Mouse (Mus musculus) myocyte (in vitro differentiated cells): Measurements from ENCODE around the gene Igfals. TPM values are rescaled to one million over a fixed set of nuclear protein-coding genes. Genes with fewer than 3 reads are reported as not detected.

Experiments used
- H3K27me3 ChIP-seq: one replicate; pipeline ENCODE4 v1.6.1; 2011; ENCODE audit not compliant: control insufficient read depth, insufficient read depth, insufficient read length
- H3K36me3 ChIP-seq: one replicate; pipeline ENCODE4 v1.6.1; 2011; ENCODE audit not compliant: control insufficient read depth, insufficient read depth
- H3K4me2 ChIP-seq: one replicate; pipeline ENCODE4 v1.6.1; 2011; ENCODE audit warnings: low read depth, control low read depth
- H3K4me3 ChIP-seq: one replicate; pipeline ENCODE4 v1.5.1; 2011; ENCODE audit warnings: mild to moderate bottlenecking, control low read depth, moderate library complexity
- H3K79me2 ChIP-seq: one replicate; pipeline ENCODE4 v1.6.1; 2011; ENCODE audit not compliant: control insufficient read depth, insufficient read depth
- H3ac ChIP-seq: one replicate; pipeline ENCODE4 v1.6.1; 2011; ENCODE audit not compliant: control insufficient read depth, insufficient read length
- CEBPB ChIP-seq: IDR thresholded peaks from 2 replicates; pipeline ENCODE4 v1.6.1; 2011; ENCODE audit warnings: mild to moderate bottlenecking, moderate library complexity; ENCODE audit not compliant: poor library complexity, insufficient read depth, severe bottlenecking
- E2F4 ChIP-seq: IDR thresholded peaks from one replicate; pipeline ENCODE4 v1.6.1; 2011; ENCODE audit warnings: mild to moderate bottlenecking, control low read depth, moderate library complexity; ENCODE audit not compliant: insufficient read depth
- MAX ChIP-seq: IDR thresholded peaks from one replicate; pipeline ENCODE4 v1.6.1; 2011; ENCODE audit warnings: low read depth, mild to moderate bottlenecking, control low read depth
- MYOD1 ChIP-seq, 3 experiments: IDR thresholded peaks; one replicate each; pipeline ENCODE4 v1.6.1; 2011; ENCODE audit warnings: control low read depth in 2 of 3, low read depth in 2 of 3, mild to moderate bottlenecking in 2 of 3, moderate library complexity in 1 of 3; ENCODE audit not compliant: insufficient read length in 2 of 3, control insufficient read depth in 1 of 3
- MYOG ChIP-seq, 3 experiments: IDR thresholded peaks; one replicate each; pipeline ENCODE4 v1.6.1; 2011; ENCODE audit warnings: control low read depth in 2 of 3, low read depth in 2 of 3, mild to moderate bottlenecking in 2 of 3; ENCODE audit not compliant: insufficient read length in 2 of 3, control insufficient read depth in 1 of 3, insufficient read depth in 1 of 3
- POLR2A ChIP-seq: IDR thresholded peaks from one replicate; pipeline ENCODE4 v1.6.1; 2011; ENCODE audit warnings: low read depth, mild to moderate bottlenecking, control low read depth, moderate library complexity; ENCODE audit not compliant: insufficient read length
- POLR2AphosphoS2 ChIP-seq: IDR thresholded peaks from one replicate; pipeline ENCODE4 v1.6.1; 2011; ENCODE audit warnings: low read depth, control low read depth; ENCODE audit not compliant: insufficient read length
- REST ChIP-seq: IDR thresholded peaks from one replicate; pipeline ENCODE4 v1.6.1; 2011; ENCODE audit warnings: mild to moderate bottlenecking, control low read depth, moderate library complexity; ENCODE audit not compliant: insufficient read depth, insufficient read length
- SRF ChIP-seq: IDR thresholded peaks from one replicate; pipeline ENCODE4 v1.6.1; 2011; ENCODE audit warnings: low read depth; ENCODE audit not compliant: control insufficient read depth, insufficient read length
- TCF12 ChIP-seq: IDR thresholded peaks from one replicate; pipeline ENCODE4 v1.6.1; 2011; ENCODE audit warnings: mild to moderate bottlenecking, control low read depth; ENCODE audit not compliant: poor library complexity, insufficient read depth, severe bottlenecking
- TCF3 ChIP-seq: IDR thresholded peaks from one replicate; pipeline ENCODE4 v1.6.1; 2011; ENCODE audit warnings: low read depth, control low read depth; ENCODE audit not compliant: insufficient read length
- USF1 ChIP-seq: IDR thresholded peaks from one replicate; pipeline ENCODE4 v1.6.1; 2011; ENCODE audit warnings: low read depth, mild to moderate bottlenecking, control low read depth, moderate library complexity
- polyA plus RNA-seq: library from polyadenylated mRNA; unstranded; fragments of >200 nt; fragmentation: generic; extraction: Trizol; gene quantifications from one replicate; pipeline ENCODE4 v1.2.1, GENCODE M21; 2012; ENCODE audit warnings: missing spikeins

Gene Igfals
- polyA plus RNA-seq = not detected

- no peaks in the 10 kb centered on the region for H3K27me3 ChIP-seq
- no peak within 1 kb of the TSS for H3K4me3 ChIP-seq
- H3K4me2 ChIP-seq = no peak within 1 kb of the TSS
- no peaks in the 10 kb centered on the region for H3K79me2 ChIP-seq
- no peak within 1 kb of the TSS for H3ac ChIP-seq
- TF ChIP-seq MAX (no peak), USF1 (no peak), MYOG (IDR thresholded peaks at IDR 0.05; ENCODE audit: control insufficient read depth in 1 of 3, insufficient read depth in 1 of 3, insufficient read length in 2 of 3, low read depth in 2 of 3) (no peak), MYOD1 (IDR thresholded peaks at IDR 0.05; ENCODE audit: control insufficient read depth in 1 of 3, insufficient read length in 2 of 3, low read depth in 2 of 3) (no peak), TCF3 (no peak), REST (no peak), TCF12 (no peak), E2F4 (no peak), SRF (no peak), POLR2A (no peak), POLR2AphosphoS2 (no peak), CEBPB (no peak)
- no peaks in the 10 kb centered on the region for H3K36me3 ChIP-seq
Observed at GRCm38 (mm10) chr17:24865776-24866175, at the start of gene Igfals. Gene Igfals, plus strand, starts transcription at chr17:24865997.

- Histone ChIP-seq H3K79me2 (no peaks in the 10 kb centered on the region), H3ac (no peak overlapping the region), H3K4me2 (peak overlapping the region; percentile 45), H3K36me3 (no peaks in the 10 kb centered on the region), H3K27me3 (peaks cover 4% of the 10 kb centered on the region), H3K4me3 (no peak overlapping the region)
- TF ChIP-seq TCF12 (no peak), TCF3 (no peak), SRF (no peak), POLR2A (no peak), E2F4 (no peak), USF1 (no peak), MAX (no peak)
Observed at GRCm38 (mm10) chr17:24817503-24817902, 48.3 kb upstream of the Igfals start.

DNA sequence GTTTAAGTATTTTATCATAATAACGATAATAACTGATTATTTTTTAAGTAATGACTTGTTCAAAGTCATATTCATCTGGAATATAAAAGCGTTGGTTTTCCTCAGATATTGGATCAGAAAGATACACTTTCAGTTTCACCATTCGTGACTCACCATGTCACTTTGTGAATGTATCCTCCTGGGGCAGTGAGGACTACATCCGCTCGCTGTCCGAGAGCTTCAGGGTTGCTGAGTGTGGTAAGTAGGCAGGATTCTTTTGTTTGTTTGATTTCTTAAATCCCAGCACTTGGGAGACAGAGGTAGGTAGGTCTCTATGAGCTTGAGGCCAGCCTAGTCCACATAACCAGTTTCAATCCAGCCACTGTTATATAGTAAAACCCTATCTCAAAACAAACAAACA is 47.6 kb upstream of the Igfals start:
- no peak overlapping the region for H3ac ChIP-seq
- H3K27me3 ChIP-seq = peaks cover 4% of the 10 kb centered on the region
- H3K36me3 ChIP-seq = no peaks in the 10 kb centered on the region
- no peaks in the 10 kb centered on the region for H3K79me2 ChIP-seq
- peak overlapping the region; percentile 45 for H3K4me2 ChIP-seq
- H3K4me3 ChIP-seq = no peak overlapping the region
- TF ChIP-seq MAX (no peak), POLR2A (no peak)

- TF ChIP-seq SRF = no peak
- Histone ChIP-seq H3K4me2 (no peak overlapping the region), H3K4me3 (no peak overlapping the region), H3K27me3 (peaks cover 9% of the 10 kb centered on the region), H3K36me3 (no peaks in the 10 kb centered on the region), H3ac (no peak overlapping the region), H3K79me2 (no peaks in the 10 kb centered on the region)
Observed at GRCm38 (mm10) chr17:24819469-24819868, 46.3 kb upstream of the Igfals start.

DNA sequence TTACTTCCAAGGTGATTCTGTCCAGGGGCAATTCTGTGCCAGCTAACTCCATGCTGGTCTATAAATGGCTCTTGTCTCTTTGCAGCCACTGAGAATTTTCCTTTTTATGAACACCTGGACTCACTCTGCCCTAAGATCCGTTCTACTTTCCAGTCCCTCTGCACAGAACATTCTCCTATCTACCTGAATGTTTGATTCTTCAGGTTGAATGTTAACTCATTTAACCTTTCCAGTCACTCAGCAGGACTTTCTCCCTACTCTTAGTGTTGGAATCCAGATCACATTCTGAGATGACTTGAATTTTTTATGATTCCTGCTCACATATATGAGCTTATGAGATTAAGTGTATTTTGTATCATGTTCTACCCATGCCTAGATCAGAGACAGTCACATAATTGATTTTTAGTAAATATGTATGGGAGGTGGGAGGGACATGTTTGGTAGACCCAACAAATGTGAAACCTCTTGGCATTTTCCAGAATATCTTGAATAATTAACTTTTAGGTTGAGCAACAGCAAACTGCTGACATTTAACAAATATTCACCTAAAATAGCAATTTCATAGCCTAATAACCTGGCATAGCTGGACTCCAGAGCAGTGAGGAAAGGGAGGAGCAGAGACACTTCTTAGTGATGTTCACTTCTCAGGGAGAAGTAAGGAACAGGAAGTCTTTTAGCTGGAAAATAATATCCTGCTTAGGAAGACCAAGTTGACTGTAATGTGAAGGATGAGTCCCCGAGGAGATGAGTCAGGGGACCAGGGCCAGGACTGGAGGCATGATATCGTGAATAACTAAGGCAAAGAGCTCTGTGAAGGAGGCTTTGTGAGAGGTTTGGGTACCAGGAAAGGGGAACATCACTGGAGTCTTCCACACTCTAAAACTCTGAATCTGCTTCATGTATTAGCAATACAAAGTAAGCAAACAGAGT is 44.2 kb upstream of the Igfals start:
- no peak for TF ChIP-seq CEBPB
- TF ChIP-seq POLR2AphosphoS2 = no peak
- TF ChIP-seq TCF12 = no peak
- no peak for TF ChIP-seq TCF3
- TF ChIP-seq SRF = no peak
- TF ChIP-seq USF1 = no peak
- TF ChIP-seq REST = no peak
- TF ChIP-seq MYOG (IDR thresholded peaks at IDR 0.05; ENCODE audit: control insufficient read depth in 1 of 3, insufficient read depth in 1 of 3, insufficient read length in 2 of 3, low read depth in 2 of 3) = no peak
- no peak for TF ChIP-seq MYOD1 (IDR thresholded peaks at IDR 0.05; ENCODE audit: control insufficient read depth in 1 of 3, insufficient read length in 2 of 3, low read depth in 2 of 3)
- no peak for TF ChIP-seq MAX
- TF ChIP-seq E2F4 = no peak
- no peak for TF ChIP-seq POLR2A
- Histone ChIP-seq H3K36me3 (no peaks in the 10 kb centered on the region), H3K79me2 (no peaks in the 10 kb centered on the region), H3K27me3 (peaks cover 12% of the 10 kb centered on the region), H3ac (no peak overlapping the region), H3K4me2 (no peak overlapping the region), H3K4me3 (no peak overlapping the region)
